Mouse (Mus musculus) limb, embryonic 14.5 days (tissue): ENCODE measurements around the gene Rpgr. TPM values are rescaled to one million over a fixed set of nuclear protein-coding genes. Genes with fewer than 3 reads are reported as not detected.
A peak's percentile ranks its signal among the peaks of the same experiment; 100 is the strongest.

Experiments used
- ATAC-seq: fragments of 200-750 bp; cut with Nextera tagmentation; 2 replicates; pipeline ENCODE4 v1.8.0; 2017; ENCODE audit warnings: low read depth, moderate number of reproducible peaks, moderate TSS enrichment; ENCODE audit not compliant: low FRiP score
- DNase-seq: peaks from one replicate; pipeline ENCODE4 v3.0.0-alpha.2; 2015; ENCODE audit warnings: low spot score
- H3K27ac ChIP-seq: fragments of 300-500 bp; sonication (generic); replicated peaks from 2 replicates; pipeline ENCODE4 v1.5.1; 2014; ENCODE audit warnings: low read depth, mild to moderate bottlenecking, low read length, moderate library complexity, mixed read lengths
- H3K27me3 ChIP-seq: fragments of 300-500 bp; sonication (generic); 2 replicates; pipeline ENCODE4 v1.6.1; 2014; ENCODE audit warnings: low read length, mixed read lengths; ENCODE audit not compliant: control insufficient read depth, insufficient read depth
- H3K36me3 ChIP-seq: fragments of 300-500 bp; sonication (generic); 2 replicates; pipeline ENCODE4 v1.6.1; 2014; ENCODE audit warnings: mild to moderate bottlenecking, low read length, moderate library complexity, mixed read lengths; ENCODE audit not compliant: control insufficient read depth, insufficient read depth
- H3K4me1 ChIP-seq: fragments of 300-500 bp; sonication (generic); 2 replicates; pipeline ENCODE4 v1.6.1; 2014; ENCODE audit warnings: antibody characterized with exemption, low read length, mixed read lengths; ENCODE audit not compliant: control insufficient read depth, insufficient read depth
- H3K4me2 ChIP-seq: fragments of 300-500 bp; sonication (generic); replicated peaks from 2 replicates; pipeline ENCODE4 v1.6.1; 2014; ENCODE audit warnings: low read depth, mild to moderate bottlenecking, low read length, moderate library complexity; ENCODE audit not compliant: severe bottlenecking
- H3K4me3 ChIP-seq: fragments of 300-500 bp; sonication (generic); replicated peaks from 2 replicates; pipeline ENCODE4 v1.5.1; 2014; ENCODE audit warnings: low read length
- H3K9ac ChIP-seq: fragments of 300-500 bp; sonication (generic); 2 replicates; pipeline ENCODE4 v1.6.1; 2014; ENCODE audit warnings: mild to moderate bottlenecking, low read depth, low read length, moderate library complexity; ENCODE audit not compliant: severe bottlenecking
- H3K9me3 ChIP-seq: fragments of 300-500 bp; sonication (generic); 2 replicates; pipeline ENCODE4 v1.6.1; 2016; ENCODE audit warnings: low read length; ENCODE audit not compliant: control insufficient read depth
- POLR2A ChIP-seq: fragments of 200-500 bp; IDR thresholded peaks from 2 replicates; pipeline ENCODE4 v1.8.0; 2012; ENCODE audit warnings: inconsistent platforms, mild to moderate bottlenecking, moderate library complexity, borderline replicate concordance; ENCODE audit not compliant: insufficient read depth, insufficient read length; ENCODE audit errors: extremely low read depth
- WGBS: fragments of 180-500 bp; shearing (Covaris S2); extraction: QIAGEN DNeasy Blood & Tissue Kit; methylation state at CpG from one replicate; pipeline ENCODE4 v1.1.7; 2014; 5-methylcytosine and 5-hydroxymethylcytosine counted together
- polyA plus RNA-seq, 2 experiments: library from polyadenylated mRNA; depleted of rRNA in 1 of 2; stranded (reverse) in 1 of 2; unstranded in 1 of 2; fragments of >200 nt; fragmentation: Nextera tagmentation in 1 of 2; extraction: Ambion mirVana in 1 of 2; gene quantifications; 2 replicates each; pipeline versions ENCODE4 v1.2.1 to v1.2.3; 2012 to 2014

The Rpgr gene
- 8.0 and 8.6 TPM in 2 replicates for polyA plus RNA-seq (2012; rRNA removed)
- polyA plus RNA-seq (2014; fragmentation: Nextera tagmentation; extraction: Ambion mirVana), result 9.9 and 12.5 TPM in 2 replicates

DNA sequence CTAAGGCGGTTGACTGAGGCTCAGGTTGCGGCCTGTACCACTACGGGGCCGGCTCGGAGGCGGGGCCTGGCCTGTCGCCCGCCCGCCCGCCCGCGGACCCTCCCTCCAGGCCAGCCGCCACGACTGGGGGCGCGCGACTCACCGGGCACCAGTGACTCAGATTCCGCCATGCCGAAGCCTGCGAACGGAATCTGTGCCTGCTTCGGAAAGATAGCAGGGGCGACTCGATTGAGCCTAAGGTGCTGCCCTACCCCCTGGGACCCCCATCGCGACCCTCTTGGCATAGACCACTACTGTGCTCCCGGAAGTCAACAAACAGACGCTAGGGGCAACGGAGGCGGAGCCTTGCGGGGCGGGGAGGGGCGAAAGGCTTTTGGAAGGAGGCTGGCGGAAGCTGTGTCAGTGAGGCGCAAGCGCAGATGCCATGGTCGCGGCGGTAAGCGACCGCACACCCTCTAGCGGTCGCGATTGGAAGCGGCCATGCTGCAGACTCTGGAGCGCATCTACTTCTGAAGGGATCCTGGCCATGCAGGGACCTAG, at the start of gene Rpgr:
Gene Rpgr (minus strand): TSS at position 511 of the 540 bp plus-strand sequence.
- Histone ChIP-seq H3K4me2 (peak within 1 kb of the TSS; percentile 45), H3K36me3 (no peaks in the 10 kb centered on the region; the same call in 1 of the 2 replicates), H3K9me3 (no peaks in the 10 kb centered on the region), H3K4me3 (peak within 1 kb of the TSS; percentile 47), H3K27me3 (no peaks in the 10 kb centered on the region), H3K27ac (peak within 1 kb of the TSS; percentile 82), H3K4me1 (no peaks in the 10 kb centered on the region), H3K9ac (peak within 1 kb of the TSS; percentile 67)
- ATAC-seq (peak; percentile 97), DNase-seq (peak; percentile 89)
- 25% methylated on average over 27 of the region's 47 CpGs for WGBS
- TF ChIP-seq POLR2A, result no peak

DNA sequence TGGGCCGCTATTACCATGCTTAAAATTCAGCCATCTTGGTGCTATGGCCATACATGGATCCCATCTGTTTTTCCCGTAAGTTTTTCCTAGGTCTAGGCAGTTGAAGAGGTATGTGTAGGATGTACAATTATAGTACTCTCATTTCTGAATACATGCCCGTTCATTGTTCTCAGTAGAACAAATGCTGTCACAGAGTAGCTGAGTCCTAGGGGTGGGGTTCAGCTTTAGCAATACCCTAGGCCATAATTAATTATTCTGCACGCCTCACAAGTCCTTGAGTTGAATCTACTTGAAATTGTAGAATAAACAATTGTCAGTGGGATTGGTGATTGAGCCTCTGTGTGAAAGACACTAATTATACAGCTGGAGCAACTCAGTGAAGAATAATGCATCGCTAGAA, 41.5 kb upstream of the Rpgr start:
- Histone ChIP-seq H3K9ac (no peak overlapping the region), H3K4me1 (no peaks in the 10 kb centered on the region), H3K27ac (no peak overlapping the region), H3K9me3 (no peaks in the 10 kb centered on the region), H3K4me3 (no peak overlapping the region), H3K36me3 (no peaks in the 10 kb centered on the region), H3K27me3 (no peaks in the 10 kb centered on the region), H3K4me2 (no peak overlapping the region)
- ATAC-seq (no peak), DNase-seq (no peak)
- 85% methylated on average over 5 of the region's 5 CpGs for WGBS
- no peak for TF ChIP-seq POLR2A

DNA sequence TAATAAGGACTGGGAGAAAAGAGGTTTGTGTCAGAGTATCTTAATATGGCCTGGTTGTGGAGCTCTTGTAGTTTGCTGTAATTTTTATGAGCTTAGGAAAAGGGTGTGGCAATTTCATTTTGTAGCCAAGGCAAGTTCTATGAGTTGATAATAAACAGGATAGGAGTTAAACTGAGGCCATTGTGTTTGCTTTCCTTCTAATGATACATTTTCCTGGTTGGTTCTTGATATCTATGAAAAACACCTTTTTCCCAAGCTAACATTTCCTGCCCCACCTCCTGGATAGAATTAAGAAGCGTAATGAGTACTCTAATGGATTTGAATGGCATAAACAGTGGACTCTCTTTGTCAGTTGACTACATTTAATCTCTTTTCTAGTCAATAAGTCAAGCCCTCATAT, 41.1 kb upstream of the Rpgr start:
- Histone ChIP-seq H3K27me3 (no peaks in the 10 kb centered on the region), H3K4me3 (no peak overlapping the region), H3K9ac (no peak overlapping the region), H3K36me3 (no peaks in the 10 kb centered on the region), H3K4me1 (no peaks in the 10 kb centered on the region), H3K27ac (no peak overlapping the region), H3K4me2 (no peak overlapping the region), H3K9me3 (no peaks in the 10 kb centered on the region)
- DNase-seq (no peak), ATAC-seq (no peak)
- TF ChIP-seq POLR2A, result no peak
- 71% methylated on average over 1 of the region's 1 CpGs for WGBS

GRCm38 (mm10) chrX:10251852-10252504, 35.3 kb upstream of the Rpgr start, which contains the start of gene Otc:
Gene Otc, plus strand, starts transcription at chrX:10252305.
- Histone ChIP-seq H3K27ac (no peak within 1 kb of the TSS), H3K9ac (no peak within 1 kb of the TSS), H3K4me3 (no peak within 1 kb of the TSS), H3K4me2 (no peak within 1 kb of the TSS), H3K36me3 (no peaks in the 10 kb centered on the region), H3K4me1 (no peaks in the 10 kb centered on the region), H3K9me3 (no peaks in the 10 kb centered on the region), H3K27me3 (no peaks in the 10 kb centered on the region)
- DNase-seq, result no peak
- 59% methylated on average over 2 of the region's 2 CpGs for WGBS
- TF ChIP-seq POLR2A, result no peak
- no peak for ATAC-seq

- H3K4me3 ChIP-seq, result no peak overlapping the region
- no peak for DNase-seq
- H3K4me1 ChIP-seq, result no peaks in the 10 kb centered on the region
- no peaks in the 10 kb centered on the region for H3K9me3 ChIP-seq
- no peaks in the 10 kb centered on the region for H3K36me3 ChIP-seq
- TF ChIP-seq POLR2A, result no peak
- no peak overlapping the region for H3K4me2 ChIP-seq
- no peak overlapping the region for H3K9ac ChIP-seq
- no peak overlapping the region for H3K27ac ChIP-seq
- no peaks in the 10 kb centered on the region for H3K27me3 ChIP-seq
- no peak for ATAC-seq
Measured at GRCm38 (mm10) chrX:10251357-10251756, 34.6 kb upstream of the Rpgr start.

DNA sequence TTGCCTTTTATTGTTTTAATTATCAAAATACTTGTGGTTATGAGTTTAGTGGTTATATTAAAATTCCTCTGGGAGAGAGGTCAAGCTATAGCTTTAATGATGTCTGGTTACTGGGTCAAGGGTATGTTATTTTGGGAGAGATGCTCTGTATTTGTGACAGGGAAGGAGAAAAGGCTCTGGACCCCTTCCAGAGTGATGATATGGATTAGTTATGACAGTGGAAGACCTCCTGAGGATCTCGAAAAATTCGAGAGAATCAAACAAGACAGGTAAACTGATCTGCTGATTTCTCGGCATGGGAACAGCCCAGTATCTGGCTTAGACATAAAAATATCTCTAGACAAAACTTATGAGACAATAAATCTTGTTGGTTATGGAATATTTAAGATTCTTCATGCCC, 27.2 kb upstream of the Rpgr start:
- H3K4me3 ChIP-seq, result no peak overlapping the region
- H3K4me1 ChIP-seq, result no peaks in the 10 kb centered on the region
- no peak overlapping the region for H3K27ac ChIP-seq
- H3K9me3 ChIP-seq, result no peaks in the 10 kb centered on the region
- H3K4me2 ChIP-seq, result no peak overlapping the region
- ATAC-seq, result no peak
- H3K36me3 ChIP-seq, result no peaks in the 10 kb centered on the region
- no peak overlapping the region for H3K9ac ChIP-seq
- no peak for DNase-seq
- H3K27me3 ChIP-seq, result no peaks in the 10 kb centered on the region
- 71% methylated on average over 3 of the region's 3 CpGs for WGBS
- TF ChIP-seq POLR2A, result no peak
